Mouse (Mus musculus) ovary, postnatal 36 days (tissue): ENCODE results near the gene Plod3.
A peak's percentile ranks its signal among the peaks of the same experiment; 100 is the strongest.

Experiments
- DNase-seq: peaks from one replicate; pipeline ENCODE4 v3.0.0; 2022; ENCODE audit warnings: low spot score, mixed read lengths

The Plod3 gene

DNA sequence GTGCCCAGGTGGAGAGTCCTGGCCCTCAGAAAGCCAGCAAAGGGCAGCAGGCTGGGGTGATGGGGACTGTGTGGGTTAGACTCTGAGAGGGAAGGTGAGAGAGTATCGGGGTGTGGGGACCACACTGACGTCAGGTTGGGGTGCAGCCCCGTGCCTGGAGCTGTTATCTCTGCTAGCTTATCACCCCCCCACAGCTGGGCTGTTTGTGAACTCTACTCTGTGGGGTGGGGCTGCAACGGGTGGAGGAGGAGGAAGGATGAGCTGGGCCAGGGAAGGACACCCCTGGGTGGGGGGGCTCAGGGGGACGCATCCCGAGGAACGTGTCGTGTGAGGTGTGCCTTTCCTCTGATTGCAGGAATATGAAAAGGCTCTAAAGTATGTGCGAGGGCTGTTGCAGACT is 21.6 kb upstream of the Plod3 start:
- no peak for DNase-seq

DNA sequence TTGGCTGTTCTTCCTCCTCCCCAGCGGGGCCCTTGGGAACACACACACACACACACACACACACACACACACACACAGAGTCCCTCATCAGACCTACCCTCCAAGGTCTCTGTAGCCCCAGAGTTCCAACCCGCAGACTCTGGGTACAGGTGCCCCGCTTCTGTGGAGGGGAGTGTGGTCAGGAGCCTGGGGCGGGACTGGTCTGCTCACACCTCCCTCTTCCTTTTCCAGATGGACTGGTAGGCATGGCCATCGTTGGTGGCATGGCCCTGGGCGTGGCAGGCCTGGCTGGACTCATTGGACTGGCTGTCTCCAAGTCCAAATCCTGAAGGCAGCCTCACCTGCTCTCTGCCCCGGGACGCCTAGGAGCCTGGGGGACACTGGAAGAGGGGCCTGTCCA is 21.1 kb upstream of the Plod3 start:
- no peak for DNase-seq

DNA sequence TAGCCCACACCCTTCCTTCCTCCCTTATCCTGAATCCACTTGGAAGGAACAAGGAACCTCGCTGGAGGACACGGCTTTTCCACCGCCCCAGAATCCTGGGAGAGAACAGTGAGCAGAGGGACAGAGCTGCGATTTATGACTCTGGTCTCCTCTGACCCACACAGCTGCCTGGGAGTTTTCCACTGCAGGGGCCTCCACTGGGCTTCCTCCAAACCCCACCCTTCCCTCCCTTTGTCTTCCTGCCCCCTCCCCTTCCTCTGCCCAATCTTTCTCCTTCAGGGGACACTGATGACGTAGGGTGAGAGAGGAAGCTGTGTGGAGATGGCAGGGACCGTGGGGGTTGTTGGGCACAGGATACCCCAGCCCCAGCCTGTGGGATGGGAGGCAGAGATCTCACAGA is 20.5 kb upstream of the Plod3 start, which contains the start of gene Cldn15:
TSS of gene Cldn15 (plus strand) at position 286 of the 400 bp plus-strand sequence.
- no peak for DNase-seq

DNA sequence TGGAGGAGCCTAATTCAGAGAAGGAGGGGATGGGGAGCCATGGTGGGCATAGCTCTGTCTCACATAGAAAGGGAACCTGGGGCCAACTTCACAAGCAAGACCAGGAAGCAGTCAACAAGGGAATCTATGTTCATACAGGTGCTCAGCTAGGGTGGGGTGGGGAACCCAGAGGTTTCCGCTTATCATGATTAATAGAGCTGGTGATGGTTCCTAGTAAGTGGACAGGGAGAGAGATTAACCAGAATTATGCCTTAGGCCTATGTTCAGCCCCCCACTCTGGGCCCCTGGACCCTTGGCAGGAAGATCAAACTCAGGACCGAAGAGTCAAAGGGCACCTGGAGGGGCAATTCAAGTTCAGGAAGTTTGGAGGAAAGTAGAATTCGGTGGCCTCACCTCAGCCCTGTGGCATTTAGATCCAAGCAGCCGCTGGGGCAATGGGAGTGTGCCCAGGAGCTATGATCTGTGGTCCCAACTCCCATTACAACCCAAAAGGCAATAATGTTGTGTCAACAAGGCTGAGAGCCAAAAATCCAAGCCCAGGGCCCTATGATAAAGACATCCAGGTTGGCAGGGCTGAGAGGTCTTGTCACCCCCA is 19.9 kb upstream of the Plod3 start:
- DNase-seq = no peak

DNA sequence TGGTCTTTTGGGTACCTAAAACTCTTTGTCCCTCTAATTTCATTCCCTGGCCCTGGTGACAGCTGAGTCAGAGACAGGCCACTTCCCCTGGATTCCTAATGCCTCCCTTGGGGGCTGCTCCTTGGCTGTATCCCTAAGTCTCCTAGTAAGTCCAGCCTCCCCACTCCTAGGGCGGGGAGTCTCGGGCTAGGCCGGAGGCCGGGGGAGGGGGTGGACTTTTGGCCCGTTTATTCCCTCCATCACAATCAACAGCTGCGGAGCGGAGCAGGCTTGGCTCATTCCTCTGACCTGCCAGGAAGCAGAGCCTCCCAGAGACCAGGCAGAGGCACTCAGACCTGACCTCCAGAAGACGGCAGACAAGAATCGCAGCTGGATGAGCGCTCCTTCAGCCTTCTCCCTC is 19.2 kb upstream of the Plod3 start:
- DNase-seq = peak; percentile 52

DNA sequence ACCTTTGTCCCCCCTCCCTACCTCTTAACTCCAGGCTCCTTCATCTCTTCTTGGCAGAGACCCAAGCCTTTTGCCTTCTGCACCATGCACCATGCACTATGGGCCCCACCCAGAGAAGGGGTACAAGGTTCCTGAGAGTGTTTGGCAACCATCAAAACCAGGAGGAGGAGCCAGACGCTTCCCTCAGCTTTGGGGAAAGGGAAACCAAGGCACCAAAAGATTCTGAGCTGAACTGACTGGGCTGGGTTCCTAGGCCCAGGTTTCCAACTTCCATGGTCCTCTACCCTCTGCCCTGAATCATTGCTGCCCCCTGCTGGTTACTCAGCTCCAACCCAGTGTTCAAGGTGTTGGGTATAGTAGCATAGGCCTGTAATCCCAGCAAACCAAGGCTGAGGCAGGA is 16.1 kb upstream of the Plod3 start:
- DNase-seq = peak; percentile 60

DNA sequence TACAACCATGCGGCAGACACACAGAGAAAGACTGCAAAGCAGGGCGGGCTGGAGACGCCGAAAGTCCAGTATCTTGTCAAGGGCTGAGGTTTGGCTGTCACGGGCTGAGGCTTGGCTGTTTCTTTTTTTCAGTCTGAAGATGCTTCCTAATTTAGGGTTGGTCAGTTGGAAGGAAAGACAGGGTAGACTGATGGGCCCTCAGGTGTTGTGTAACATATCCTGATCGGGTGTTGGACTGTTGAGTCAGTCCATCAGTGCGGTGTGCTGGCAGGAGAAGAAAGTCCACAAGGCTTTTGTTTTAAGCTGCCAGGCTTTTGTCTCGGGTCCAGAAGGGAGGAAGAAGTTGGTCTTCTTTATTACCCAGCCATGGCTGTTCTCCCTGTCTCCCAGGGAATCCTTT is 13.1 kb upstream of the Plod3 start:
- DNase-seq = no peak

DNA sequence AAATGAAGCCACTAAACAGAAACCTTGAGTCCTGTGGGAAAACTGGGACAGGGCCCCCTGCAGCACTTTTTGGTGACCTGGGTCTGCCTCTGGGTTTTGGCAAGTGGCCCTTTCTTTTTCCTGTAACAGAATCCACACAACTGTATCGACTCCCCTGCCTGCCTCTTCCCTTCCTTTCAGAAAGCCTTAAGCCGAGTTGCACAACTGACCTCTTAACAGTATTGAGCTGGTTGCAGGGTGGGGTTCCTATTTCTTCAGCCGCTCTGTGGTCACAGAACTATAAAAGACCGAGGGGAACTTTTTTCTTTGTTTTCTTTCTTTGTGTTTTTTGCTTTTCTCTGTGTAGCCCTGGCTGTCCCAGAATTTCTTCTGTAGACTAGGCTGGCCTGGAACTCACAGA is 9.1 kb upstream of the Plod3 start:
- no peak for DNase-seq

DNA sequence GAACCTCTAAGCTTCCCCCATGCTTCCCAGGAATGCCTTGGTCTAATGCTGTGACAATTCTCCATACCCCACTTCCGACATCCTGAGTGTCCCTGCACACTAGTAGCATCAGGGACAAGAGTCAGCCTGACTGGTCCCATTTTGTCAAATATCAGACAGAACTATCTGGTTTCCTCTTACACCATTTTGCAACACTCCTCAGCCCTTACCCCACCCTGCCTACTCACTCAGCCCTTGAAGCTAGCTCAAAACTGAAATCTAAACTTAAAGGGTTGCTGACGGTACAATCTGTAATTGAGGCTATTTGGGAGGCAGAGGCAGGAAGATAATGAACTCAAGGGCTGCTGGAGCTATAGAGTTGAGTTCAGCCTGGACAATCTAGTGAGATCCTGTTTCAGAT is 7.1 kb upstream of the Plod3 start:
- DNase-seq = no peak

DNA sequence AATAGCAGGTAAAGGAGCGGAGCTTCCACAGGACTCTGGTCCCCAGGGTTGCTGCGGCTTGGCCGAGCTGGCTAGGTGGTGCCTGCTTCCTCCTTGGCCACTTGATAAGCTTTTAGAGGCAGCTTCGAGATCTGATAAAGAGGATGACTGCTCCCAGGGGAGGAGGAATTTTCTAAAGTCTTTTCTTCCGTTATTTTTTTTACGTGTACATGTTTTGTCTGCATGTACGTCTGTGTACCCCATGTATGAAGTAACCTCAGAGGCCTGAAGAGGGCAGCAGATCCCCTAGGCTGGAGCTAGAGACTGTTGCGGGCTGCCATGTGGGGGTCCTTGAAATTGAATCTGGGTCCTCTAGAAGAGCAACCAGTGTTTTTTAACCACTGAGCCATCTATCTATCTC is 5.8 kb upstream of the Plod3 start:
- no peak for DNase-seq

DNA sequence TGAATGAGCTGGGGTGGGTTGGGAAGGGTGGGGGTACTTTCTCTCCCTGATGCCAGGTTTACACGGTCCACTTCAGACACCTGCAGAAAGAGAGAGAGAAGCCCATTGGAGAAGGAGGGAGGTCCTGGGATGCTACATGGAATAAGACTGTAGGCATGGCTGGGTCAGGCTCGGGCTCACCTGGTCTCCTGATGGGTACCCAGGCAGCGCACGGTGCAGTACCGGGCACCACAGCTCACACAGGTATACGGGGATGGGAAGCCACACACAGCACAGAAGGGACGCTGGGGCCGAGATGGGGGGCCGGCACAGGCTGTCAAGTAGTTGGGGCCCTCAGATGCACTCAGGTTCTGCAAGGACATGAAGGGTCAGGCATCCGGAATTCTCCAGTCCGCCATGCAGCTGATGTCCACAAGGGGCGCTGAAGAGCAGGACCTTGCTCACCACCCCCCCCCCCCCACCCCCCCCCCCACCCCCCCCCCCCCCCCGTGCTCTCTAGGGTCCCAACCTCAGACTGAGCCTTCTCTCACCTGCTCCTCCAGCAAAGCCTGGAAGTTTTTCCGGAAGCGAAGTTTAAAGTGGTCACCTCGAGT is 4.4 kb upstream of the Plod3 start:
- DNase-seq = no peak

DNA sequence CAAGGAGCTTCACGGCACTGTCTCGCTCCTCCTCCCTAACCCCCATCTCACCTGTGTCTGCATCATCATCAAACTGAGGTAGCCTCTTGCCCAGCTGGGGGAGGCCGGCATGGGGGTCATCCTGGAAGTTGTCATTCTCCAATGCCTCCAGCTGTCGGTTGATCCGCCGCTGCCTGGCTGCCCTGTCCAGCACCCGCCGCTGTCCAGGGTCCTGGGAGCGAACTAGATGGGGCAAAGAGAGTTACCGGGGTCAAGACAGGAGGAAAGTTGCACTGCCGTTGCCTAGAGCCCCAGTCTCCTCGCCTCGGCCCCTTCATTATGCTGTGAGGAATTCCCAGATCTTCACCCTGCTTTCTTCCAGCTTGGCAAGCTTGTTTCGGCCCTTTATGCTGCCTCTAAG is 2.0 kb upstream of the Plod3 start:
- no peak for DNase-seq

DNA sequence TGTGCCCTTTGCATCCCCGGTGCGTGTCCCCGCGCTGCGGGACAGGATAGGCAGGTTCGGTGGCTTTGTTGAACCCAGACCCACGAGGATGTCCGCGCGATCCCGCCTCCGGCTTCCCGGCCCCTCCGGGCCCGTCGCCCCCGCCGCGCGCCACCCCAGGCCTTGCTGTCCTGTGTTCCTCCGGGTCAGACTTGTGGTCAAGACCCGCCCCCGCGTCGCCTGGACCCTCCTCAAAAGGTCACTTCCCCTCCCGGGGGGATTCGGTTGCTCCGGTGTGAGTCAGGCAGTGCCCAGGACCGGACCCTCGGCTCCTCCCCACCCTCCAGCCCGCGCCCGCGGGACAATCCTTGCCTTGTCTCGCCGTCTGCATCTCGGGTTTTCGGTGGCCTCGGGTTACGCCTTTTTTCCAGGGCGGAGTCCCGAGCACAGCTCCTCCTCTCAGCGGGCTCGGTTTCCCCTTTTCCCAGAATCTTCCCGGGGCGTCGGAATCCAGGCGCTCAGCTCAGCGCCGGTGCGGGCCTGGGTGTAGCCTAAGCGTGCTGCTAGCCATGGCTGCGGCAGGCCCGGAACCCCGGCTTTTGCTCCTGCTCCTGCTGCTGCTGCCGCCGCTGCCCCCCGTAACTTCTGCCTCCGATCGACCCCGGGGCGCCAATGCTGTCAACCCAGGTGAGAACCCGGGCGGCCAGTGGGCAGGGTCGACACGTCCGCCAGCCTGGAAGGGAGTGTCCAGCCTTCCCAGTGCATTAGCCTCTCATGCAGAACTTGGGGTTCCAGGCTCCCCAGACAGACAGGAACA is 517 bp downstream of the Plod3 start:
- DNase-seq = peak; percentile 83

DNA sequence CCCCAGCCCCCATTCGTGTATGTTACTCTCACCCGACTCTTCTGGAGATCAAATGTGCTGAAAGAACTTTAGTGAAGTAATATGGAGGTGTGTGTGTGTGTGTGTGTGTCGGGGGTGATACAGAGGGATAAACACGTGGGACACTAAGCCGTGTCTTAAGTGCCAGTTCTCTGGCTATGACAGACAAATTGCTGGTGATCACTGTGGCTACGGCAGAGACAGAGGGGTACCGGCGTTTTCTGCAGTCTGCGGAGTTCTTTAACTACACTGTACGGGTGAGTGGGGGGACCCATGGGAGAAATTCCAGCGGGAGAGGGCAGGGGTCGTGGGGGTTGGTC is 1.1 kb downstream of the Plod3 start, which contains the start of gene Znhit1:
TSS of gene Znhit1 (minus strand) at position 88 of the 338 bp plus-strand sequence.
- DNase-seq = no peak

DNA sequence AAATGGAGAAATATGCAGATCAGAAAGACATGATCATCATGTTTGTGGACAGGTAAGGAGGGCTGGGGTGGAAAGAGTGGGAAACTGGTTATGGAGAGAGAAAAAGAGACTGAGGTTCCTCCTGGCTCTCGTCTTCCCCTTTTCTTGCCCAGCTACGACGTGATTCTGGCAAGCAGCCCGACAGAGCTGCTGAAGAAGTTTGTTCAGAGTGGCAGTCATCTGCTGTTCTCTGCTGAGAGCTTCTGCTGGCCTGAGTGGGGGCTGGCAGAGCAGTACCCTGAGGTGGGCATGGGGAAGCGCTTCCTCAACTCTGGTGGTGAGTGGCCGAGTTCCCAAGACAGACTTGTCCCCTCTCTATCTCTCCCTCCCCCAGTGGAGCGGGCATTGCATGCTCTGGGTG is 1.6 kb downstream of the Plod3 start:
- no peak for DNase-seq

DNA sequence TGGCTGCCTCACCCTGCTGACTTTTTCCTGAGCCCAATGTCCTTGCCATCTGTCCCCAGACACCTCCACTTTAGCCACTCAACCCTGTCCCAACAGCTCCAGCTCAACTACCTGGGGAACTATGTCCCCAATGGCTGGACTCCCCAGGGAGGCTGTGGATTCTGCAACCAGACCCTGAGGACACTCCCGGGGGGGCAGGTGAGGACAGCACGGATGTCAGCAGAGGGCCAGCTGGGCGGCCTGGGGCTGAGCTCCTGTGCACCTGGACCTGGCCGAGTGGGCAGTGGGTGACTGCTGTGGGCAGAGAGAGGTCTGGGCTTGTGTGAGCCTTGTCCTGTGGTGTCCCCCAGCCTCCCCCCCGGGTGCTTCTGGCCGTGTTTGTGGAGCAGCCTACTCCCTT is 3.0 kb downstream of the Plod3 start:
- no peak for DNase-seq

DNA sequence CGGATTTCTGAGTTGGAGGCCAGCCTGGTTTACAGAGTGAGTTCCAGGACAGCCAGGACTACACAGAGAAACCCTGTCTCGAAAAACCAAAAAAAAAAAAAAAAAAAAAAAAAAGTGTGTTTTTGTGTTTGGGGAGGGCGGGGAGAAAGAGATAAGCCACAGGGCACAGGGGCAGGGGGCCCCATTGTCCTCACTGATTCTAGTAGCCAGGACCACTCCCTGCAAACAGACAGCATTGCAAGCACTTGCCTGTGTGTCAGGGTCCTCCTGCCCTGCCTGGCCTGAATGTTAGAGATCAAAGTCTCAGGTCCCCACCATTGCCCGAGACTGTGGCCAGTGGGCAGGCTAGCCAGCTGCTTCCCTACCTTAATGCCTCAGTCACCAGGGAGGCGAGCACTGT is 12.6 kb downstream of the Plod3 start:
- no peak for DNase-seq

DNA sequence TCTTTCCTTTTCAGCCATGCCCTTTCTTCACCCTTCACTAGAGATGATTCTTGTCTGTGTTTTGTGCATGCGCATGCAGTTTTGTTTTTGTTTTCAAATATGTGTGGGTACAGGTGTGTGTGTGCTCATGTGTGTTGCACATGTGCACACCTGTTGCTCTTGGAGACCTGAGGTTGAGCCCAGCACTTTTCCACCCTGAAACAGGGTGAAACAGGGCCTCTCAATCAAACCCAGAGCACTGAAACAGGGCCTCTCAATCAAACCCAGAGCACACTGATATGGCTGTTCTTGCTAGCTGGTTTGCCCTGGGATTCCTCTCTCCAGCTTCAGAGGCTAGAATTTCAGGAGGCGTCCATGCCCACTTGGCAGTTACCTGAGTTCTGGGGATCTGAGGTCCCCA is 13.8 kb downstream of the Plod3 start:
- DNase-seq = no peak

DNA sequence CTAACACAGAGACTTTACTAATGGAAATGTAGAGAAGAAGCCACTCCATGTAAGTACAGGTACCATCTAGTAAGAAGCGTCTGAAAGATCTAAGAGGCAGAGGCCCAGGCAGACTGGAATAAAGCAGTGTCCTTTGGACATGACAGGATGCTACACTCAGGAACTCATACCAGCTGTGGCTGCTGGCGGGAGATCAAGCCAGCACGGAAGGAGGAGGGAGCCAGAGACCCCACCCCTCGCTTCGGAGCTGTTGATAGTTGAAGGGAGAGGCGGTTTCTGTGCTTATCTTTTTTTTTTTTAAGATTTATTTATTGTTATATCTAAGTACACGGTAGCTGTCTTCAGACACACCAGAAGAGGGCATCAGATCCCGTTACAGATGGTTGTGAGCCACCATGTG is 20.5 kb downstream of the Plod3 start:
- no peak for DNase-seq

DNA sequence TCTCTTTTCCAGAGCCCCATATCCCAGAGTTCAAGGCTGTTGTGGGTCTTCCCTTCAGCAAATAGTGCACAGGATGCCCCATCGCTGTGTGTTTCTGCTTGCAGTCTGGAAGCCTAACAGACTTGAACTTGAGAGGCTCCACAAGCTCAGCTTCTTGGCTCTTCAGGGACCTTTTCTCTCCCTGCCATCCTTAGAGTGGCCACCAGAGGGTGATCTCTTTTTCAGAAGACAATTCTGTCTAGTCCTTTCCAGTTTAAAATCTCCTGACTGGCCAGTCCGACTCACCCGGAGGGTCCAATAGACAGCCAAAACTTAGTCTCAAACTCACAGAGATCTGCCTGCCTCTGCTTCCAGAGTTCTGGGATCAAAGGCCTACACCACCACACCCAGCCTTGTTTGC is 23.2 kb downstream of the Plod3 start:
- DNase-seq = no peak

DNA sequence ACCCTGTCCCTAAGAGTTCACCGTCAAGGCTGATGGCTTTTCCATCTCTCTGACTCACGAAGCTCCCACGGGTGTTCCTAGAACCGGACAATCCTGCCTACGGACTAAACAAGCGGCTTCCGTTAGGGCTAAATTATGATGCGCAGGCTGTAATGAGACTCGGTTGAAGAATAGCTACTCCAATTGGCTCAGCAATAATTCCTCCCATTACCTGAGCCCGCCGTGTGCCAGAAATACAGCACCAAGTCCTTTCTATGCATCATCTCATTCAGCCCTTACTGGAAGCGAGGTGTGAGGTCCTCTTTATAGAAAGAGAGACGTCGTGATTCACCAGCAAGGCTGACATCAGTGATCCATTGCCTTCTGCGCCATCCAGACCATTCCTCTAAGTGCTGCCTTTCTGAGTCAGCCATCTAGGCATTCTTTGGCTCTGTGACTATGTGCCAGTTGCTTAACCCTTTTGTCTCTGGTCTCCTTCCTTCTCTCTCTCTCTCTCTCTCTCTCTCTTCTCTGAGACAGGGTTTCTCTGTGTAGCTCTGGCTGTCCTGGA is 25.7 kb downstream of the Plod3 start:
- no peak for DNase-seq

DNA sequence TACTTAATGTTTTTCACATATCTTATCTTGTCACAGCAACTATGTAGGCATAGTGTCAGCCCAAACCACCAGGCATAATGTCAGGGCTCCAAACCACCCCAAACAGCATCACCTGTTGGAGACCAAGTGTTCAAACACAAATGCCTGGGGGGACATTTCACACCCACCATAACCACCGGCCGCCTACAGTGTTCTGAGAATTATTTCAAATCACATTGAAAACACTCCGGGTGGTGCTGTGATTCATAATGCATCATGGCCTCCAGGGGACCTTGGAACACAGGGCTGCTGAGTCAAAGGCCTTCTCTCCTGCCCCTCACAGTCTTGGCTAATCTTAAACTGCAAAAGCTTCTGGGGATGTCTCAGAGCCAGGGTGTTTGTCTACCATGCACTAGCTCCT is 29.1 kb downstream of the Plod3 start:
- DNase-seq = no peak

DNA sequence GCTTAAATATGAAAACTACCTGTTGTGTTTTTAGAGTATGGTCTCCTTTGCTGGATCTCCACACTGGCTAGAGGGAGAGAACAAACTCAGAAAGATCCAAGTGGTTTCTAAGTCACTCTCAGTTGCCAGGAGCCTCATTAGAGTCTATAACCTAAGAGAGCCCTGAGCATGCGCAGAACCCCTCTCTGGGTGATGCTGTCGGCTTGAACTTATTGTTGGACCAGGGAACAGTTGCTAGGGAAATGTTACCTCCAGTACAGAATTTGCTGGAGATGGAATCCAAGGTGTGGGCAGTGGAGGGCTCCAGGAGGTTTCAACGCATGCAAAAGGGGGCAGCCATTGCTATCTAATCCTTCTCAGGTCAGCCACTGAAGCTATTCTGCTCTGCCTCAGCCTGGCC is 37.5 kb downstream of the Plod3 start:
- DNase-seq = no peak
